Mouse (Mus musculus): ENCODE measurements around the gene Batf2.
"Not testable (repeated sequence)": the region's sequence is repeated elsewhere in the genome, so short reads cannot be mapped to it uniquely, and the experiment has no call there.

The Batf2 gene

DNA sequence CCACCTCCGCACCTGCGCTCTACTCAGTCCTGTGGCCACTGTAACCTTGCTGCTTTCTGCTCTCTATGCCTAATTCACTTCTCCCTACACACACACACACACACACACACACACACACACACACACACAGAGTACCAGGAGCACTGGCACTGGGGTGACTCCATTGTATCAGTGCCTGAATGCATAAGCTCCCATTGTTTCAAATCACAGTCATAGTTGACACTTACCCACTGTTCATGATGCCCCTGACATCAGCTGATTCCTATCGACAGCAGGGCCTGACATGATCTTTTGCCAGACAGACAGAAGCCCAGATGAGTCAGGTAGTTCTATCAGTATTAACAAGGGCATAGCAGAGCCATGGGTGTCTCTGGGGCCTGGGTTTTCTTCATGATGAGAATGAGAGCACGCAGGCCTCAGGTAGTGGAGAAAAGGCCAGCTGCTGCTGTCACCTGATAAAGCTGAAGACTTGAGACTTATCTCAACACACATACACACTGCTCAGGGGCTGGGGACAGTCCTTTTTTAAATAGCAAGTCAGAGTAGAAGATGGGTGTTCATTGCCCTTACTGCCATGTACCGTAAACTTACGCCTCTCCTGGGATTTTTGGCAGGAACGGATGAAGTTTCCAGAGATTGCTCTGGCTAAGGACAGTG is 8.5 kb upstream of the Batf2 start:
- in situ Hi-C loops (cut with MboI, MseI), result no loop called here

DNA sequence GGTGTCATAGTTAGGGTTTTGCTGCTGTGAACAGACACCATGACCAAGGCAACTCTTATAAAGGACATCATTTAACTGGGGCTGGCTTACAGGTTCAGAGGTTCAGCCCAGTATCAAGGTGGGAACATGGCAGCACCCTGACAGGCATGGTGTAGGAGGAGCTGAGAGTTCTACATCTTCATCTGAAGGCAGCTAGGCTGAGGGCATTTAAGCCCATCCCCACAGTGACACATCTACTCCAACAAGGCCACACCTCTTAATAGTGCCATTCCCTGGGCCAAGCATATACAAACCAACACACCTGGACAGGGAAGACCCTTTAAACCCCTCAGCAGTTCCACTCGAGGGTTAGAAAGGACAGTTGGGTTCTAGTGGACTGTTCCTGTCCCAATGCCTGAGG is 7.6 kb upstream of the Batf2 start:
- in situ Hi-C loops (cut with MboI, MseI), result not testable (repeated sequence)

- in situ Hi-C loops (cut with MboI, MseI), result loop anchor here in 1 of 2 experiments (5.0 kb wide), 1 partner anchor 196 kb away; the partner anchor contains the start of gene Men1
Measured at GRCm38 (mm10) chr19:6136397-6136796, 4.4 kb upstream of the Batf2 start.

- in situ Hi-C loops (cut with MboI, MseI), result loop anchor here in 1 of 2 experiments (5.0 kb wide), 1 partner anchor 193 kb away; the partner anchor contains the start of gene Men1
Measured at GRCm38 (mm10) chr19:6139701-6140100, 1.1 kb upstream of the Batf2 start.

GRCm38 (mm10) chr19:6140374-6140677 is 457 bp upstream of the Batf2 start:
- in situ Hi-C loops (cut with MboI, MseI), result no loop called here

- in situ Hi-C loops (cut with MboI, MseI), result no loop called here
Measured at GRCm38 (mm10) chr19:6141394-6141749, 589 bp downstream of the Batf2 start, which contains the start of gene Arl2. Arl2 (minus strand) TSS chr19:6141548.

DNA sequence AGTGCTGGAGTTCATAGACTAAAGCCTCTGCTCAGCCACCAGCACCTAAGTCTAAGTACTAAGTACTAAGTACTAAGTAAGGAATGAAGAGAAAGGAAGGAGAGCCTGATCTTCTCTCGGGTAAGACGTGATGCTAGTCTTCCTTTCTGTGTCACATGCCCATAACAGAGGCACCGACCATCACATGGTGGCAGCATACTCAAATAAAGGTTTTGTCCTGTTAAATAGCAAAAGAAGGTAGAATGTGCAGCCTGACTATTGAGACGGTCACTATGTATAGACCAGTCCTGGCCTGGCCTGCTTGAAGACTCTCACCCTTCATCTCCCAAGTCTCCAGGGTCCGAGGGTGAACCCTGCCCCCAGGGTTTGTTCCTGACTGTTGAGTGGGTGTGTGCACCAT is 4.1 kb downstream of the Batf2 start:
- in situ Hi-C loops (cut with MboI, MseI), result no loop called here

GRCm38 (mm10) chr19:6155174-6155573 is 14.4 kb downstream of the Batf2 start:
- in situ Hi-C loops (cut with MboI, MseI), result loop anchor here in 1 of 2 experiments (10.0 to 25.0 kb wide), 2 partner anchors 680 to 1268 kb away; partner anchors contain the start of genes Actn3 and Zdhhc24

- in situ Hi-C loops (cut with MboI, MseI), result loop anchor here in 1 of 2 experiments (10.0 to 25.0 kb wide), 2 partner anchors 678 to 1269 kb away; partner anchors contain the start of genes Actn3 and Zdhhc24
Measured at GRCm38 (mm10) chr19:6156372-6156771, 15.6 kb downstream of the Batf2 start.

DNA sequence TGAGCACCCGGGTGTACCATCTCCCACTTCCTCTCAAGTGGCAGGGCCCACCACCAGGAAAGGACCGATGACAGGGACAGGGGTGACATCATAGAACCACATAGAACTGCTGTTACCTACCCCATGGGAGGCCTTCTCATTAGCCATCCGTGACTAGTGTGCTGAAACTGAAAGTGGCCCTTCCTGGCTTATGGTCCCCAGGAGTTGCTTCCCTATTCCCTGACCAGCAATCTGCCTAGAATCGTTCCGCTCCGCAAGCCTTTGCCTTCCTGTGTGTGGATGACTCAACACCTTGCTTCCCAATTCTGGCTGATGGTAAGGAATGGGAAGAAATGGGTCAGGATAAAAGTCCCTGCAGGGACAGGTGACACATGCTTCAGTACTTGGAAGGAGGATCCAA is 16.4 kb downstream of the Batf2 start:
- in situ Hi-C loops (cut with MboI, MseI), result loop anchor here in 1 of 2 experiments (10.0 to 25.0 kb wide), 2 partner anchors 678 to 1270 kb away; partner anchors contain the start of genes Actn3 and Zdhhc24

DNA sequence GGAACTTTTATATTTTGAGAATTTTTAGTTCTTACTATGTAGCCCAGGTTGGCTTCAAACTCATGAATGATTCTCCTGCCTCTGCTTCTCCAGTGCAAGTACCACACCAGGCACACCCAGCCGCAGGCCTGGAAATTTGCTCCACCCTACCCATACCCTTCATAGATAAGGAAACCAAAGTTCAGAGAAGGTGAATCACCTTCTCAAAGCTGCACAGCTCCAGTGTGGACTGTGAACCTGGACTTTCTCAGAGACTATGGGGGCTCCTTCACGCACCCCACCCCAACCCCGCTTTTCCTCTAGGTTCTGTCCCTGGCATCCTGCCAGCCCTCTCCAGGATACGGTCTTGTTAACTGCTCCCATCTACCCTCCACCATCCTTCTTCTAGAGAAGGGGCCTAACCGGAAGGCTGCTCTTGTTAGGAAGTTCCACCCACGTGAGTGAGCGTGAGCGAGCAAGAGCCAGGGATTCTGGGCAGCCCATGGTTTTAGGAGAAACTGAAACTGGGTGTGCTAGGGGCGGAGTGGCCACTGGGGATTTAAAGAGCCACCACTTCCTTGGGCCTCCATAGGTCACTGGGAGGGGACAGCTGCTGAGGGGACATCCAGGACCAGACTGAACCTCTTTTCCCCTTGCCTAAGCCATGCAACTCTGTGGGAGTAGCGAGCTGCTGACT is 23.2 kb downstream of the Batf2 start:
- in situ Hi-C loops (cut with MboI, MseI), result loop anchor here in 1 of 2 experiments (25.0 kb wide), 1 partner anchor 1277 kb away; the partner anchor contains the start of genes Actn3 and Zdhhc24

DNA sequence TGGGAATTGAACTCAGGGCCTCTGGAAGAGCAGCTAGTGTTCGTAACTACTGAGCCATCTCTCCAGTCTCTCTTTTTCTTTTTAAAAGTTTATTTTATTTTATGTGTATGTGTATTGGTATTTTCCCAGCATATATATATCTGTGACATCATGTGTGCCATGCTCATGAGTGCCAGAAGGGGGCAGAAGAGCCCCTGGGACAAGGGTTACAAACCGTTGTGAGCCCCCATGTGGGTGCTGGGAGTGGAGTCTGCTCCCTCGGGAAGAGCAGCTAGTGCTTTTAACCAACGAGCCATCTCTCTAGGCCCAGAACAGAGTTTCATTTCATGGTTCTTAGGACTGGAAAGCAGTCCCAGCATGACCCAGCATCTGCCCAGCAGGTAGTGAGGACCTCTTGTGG is 26.0 kb downstream of the Batf2 start:
- in situ Hi-C loops (cut with MboI, MseI), result loop anchor here in 1 of 2 experiments (25.0 kb wide), 1 partner anchor 1279 kb away; the partner anchor contains the start of genes Actn3 and Zdhhc24

GRCm38 (mm10) chr19:6171215-6171614 is 30.4 kb downstream of the Batf2 start:
- in situ Hi-C loops (cut with MboI, MseI), result loop anchor here (5.0 to 25.0 kb wide), 3 partner anchors 511 to 1284 kb away; partner anchors contain the start of genes Actn3 (in 1 of the 2) and Zdhhc24 (in 1 of the 2)

GRCm38 (mm10) chr19:6174771-6175170 is 34.0 kb downstream of the Batf2 start:
- in situ Hi-C loops (cut with MboI, MseI), result loop anchor here (5.0 to 25.0 kb wide), 3 partner anchors 508 to 1287 kb away; partner anchors contain the start of genes Actn3 (in 1 of the 2) and Zdhhc24 (in 1 of the 2)

GRCm38 (mm10) chr19:6178775-6179174 is 38.0 kb downstream of the Batf2 start:
- in situ Hi-C loops (cut with MboI, MseI), result loop anchor here (10.0 kb wide), 1 partner anchor 636 kb away; no protein-coding TSS in a partner anchor

DNA sequence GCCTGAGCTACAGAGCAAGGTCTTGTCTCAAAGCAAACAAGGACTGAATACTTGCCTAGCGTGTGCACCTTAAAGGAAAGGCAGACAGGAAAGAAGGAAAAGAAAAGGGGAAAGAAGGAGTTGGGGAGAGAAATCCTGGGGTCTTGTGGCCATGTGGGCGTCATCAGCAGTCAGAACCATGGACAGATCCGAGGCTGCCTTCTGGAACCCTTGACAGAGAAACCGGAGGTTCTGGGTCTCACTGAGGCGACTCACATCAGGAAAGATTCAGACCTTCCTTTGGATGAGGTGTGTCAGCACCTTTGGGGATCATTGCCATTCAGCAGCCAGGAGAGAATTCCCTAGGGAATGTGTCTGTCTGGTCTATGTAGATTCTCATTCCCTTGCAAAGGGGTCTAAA is 40.8 kb downstream of the Batf2 start:
- in situ Hi-C loops (cut with MboI, MseI), result loop anchor here in 1 of 2 experiments (5.0 kb wide), 1 partner anchor 926 kb away; the partner anchor contains the start of gene Flrt1

- in situ Hi-C loops (cut with MboI, MseI), result loop anchor here in 1 of 2 experiments (5.0 kb wide), 1 partner anchor 925 kb away; the partner anchor contains the start of gene Flrt1
Measured at GRCm38 (mm10) chr19:6182534-6182933, 41.8 kb downstream of the Batf2 start.

DNA sequence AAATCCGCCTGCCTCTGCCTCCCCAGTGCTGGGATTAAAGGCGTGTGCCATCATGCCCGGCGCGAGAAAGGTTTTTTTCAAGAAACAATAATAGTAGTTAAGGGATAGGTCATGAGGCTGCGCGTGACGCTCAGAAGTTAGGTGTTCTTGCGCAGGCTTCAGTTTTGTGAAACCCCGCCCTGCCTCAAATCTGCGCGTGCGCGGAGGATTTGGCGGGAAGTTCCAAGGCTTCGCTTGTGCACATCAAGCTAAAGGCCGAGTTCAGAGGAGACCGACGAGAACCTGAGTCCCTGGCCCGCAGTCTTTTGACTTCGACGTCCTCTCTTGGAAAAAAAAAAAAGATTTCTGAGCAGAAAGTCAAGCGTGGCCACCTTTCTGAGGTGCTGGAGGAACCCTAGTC is 43.3 kb downstream of the Batf2 start, which contains the start of gene Majin:
TSS of gene Majin (plus strand) at position 258 of the 400 bp plus-strand sequence.
- in situ Hi-C loops (cut with MboI, MseI), result loop anchor here in 1 of 2 experiments (5.0 kb wide), 1 partner anchor 923 kb away; the partner anchor contains the start of gene Flrt1

DNA sequence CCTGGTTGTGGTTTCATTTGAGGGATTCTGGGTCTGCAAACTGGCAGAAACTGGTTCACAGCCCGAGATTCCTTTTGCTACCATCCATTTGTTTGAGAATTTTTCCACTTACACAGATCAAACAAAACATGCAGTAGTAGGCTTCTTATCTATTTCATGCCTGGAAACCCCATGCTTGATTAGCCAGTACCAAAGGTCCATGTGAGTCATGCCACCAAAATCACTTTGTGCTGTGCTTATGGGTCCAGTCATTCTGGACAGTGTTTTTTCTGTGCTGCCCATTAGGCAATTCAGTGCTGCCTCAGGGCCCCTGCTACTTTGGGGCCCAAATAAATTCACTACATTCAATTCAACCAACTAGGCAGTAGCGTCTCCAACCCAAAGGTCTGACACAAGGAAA is 63.5 kb downstream of the Batf2 start:
- in situ Hi-C loops (cut with MboI, MseI), result loop anchor here in 1 of 2 experiments (5.0 kb wide), 1 partner anchor 963 kb away; no protein-coding TSS in a partner anchor

- in situ Hi-C loops (cut with MboI, MseI), result no loop called here
Measured at GRCm38 (mm10) chr19:6206716-6207115, 65.9 kb downstream of the Batf2 start.

- in situ Hi-C loops (cut with MboI, MseI), result no loop called here
Measured at GRCm38 (mm10) chr19:6216046-6216705, 75.4 kb downstream of the Batf2 start.
